Mouse (Mus musculus) neural tube, embryonic 13.5 days (tissue): ENCODE results near the gene Mgrn1. TPM values are rescaled to one million over a fixed set of nuclear protein-coding genes. Genes with fewer than 3 reads are reported as not detected.
A peak's percentile ranks its signal among the peaks of the same experiment; 100 is the strongest.

Experiments
- ATAC-seq: fragments of 200-750 bp; cut with Nextera tagmentation; 2 replicates; pipeline ENCODE4 v1.8.0; 2017; ENCODE audit warnings: low read depth, mild to moderate bottlenecking, moderate TSS enrichment, moderate library complexity
- H3K27ac ChIP-seq: fragments of 300-500 bp; sonication (generic); replicated peaks from 2 replicates; pipeline ENCODE4 v1.5.1; 2015; ENCODE audit warnings: moderate library complexity, mild to moderate bottlenecking, inconsistent platforms
- H3K27me3 ChIP-seq: fragments of 300-500 bp; sonication (generic); 2 replicates; pipeline ENCODE4 v1.6.1; 2015; ENCODE audit warnings: mild to moderate bottlenecking, inconsistent platforms
- H3K36me3 ChIP-seq: fragments of 300-500 bp; sonication (generic); 2 replicates; pipeline ENCODE4 v1.6.1; 2015; ENCODE audit warnings: mild to moderate bottlenecking, inconsistent platforms
- H3K4me1 ChIP-seq: fragments of 300-500 bp; sonication (generic); replicated peaks from 2 replicates; pipeline ENCODE4 v1.6.1; 2015; ENCODE audit warnings: inconsistent platforms
- H3K4me2 ChIP-seq: fragments of 300-500 bp; sonication (generic); 2 replicates; pipeline ENCODE4 v1.6.1; 2015; ENCODE audit warnings: inconsistent platforms, mild to moderate bottlenecking, moderate library complexity
- H3K4me3 ChIP-seq: fragments of 300-500 bp; sonication (generic); 2 replicates; pipeline ENCODE4 v1.5.1; 2015; ENCODE audit warnings: mild to moderate bottlenecking, inconsistent platforms
- H3K9ac ChIP-seq: fragments of 300-500 bp; sonication (generic); 2 replicates; pipeline ENCODE4 v1.6.1; 2015; ENCODE audit warnings: moderate library complexity, mild to moderate bottlenecking, inconsistent platforms
- H3K9me3 ChIP-seq: fragments of 300-500 bp; sonication (generic); 2 replicates; pipeline ENCODE4 v1.6.1; 2016; ENCODE audit warnings: inconsistent platforms
- WGBS: fragments of 180-500 bp; shearing (Covaris S2); methylation state at CpG from one replicate; pipeline ENCODE4 v1.1.7; 2015; 5-methylcytosine and 5-hydroxymethylcytosine counted together
- polyA plus RNA-seq: library from polyadenylated mRNA; unstranded; fragments of >200 nt; fragmentation: Nextera tagmentation; extraction: Ambion mirVana; gene quantifications from 2 replicates; pipeline ENCODE4 v1.2.1, GENCODE M21; 2015

The Mgrn1 gene
- polyA plus RNA-seq, 1 experiment from 2014 or later: 105 TPM

DNA sequence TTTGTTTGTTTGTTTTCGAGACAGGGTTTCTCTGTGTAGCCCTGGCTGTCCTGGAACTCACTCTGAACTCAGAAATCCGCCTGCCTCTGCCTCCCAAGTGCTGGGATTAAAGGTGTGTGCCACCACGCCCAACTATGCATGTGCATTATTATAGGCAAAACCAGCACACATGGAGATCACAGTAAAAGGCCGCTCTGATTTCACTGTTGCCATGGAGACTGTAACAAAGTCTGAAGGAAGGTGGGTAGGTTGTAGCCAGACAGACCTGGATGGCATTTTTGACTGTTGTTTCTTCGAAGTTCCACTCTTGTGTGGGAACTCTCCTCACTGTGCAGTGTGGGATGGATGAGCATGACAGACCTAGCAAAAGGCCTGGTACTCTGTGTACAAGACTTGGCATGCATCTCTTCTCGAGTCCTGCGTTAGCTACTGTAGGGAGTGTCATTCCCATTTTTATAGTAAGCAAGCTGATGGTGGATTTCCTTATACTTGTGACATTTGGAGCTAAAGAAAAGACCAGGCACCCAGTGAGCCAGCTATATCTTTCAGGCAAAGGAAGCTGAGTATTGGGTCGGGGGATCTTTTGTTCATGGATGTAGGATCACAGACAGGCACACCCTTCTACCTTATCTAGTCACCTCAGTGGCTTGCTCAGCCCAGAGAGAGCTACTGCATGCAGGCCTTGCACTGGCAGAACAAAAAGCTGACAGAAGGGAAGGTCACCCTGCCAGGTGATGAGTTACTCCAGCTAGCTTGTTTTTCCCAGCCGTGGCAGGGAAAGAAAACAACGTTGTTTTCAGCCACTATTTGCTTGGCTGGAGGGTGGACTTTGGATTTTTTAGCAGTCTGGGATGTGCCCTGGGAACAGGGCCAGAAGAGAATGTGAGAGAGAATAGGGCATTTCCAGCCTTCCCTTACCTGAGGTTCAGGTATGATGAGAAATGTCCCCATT lies 4.4 kb upstream of the Mgrn1 start:
- peak overlapping the region; percentile 96 for H3K27ac ChIP-seq
- peaks cover under 1% of the 10 kb centered on the region; the same call in 1 of the 2 replicates for H3K36me3 ChIP-seq
- 78% methylated on average over 10 of the region's 10 CpGs for WGBS
- ATAC-seq: no peak
- peak overlapping the region; percentile 91 for H3K4me2 ChIP-seq
- H3K27me3 ChIP-seq: no peaks in the 10 kb centered on the region
- H3K9ac ChIP-seq: peak overlapping the region; percentile 95
- H3K4me3 ChIP-seq: peak overlapping the region; percentile 80
- H3K9me3 ChIP-seq: no peaks in the 10 kb centered on the region
- H3K4me1 ChIP-seq: peaks cover 45% of the 10 kb centered on the region

DNA sequence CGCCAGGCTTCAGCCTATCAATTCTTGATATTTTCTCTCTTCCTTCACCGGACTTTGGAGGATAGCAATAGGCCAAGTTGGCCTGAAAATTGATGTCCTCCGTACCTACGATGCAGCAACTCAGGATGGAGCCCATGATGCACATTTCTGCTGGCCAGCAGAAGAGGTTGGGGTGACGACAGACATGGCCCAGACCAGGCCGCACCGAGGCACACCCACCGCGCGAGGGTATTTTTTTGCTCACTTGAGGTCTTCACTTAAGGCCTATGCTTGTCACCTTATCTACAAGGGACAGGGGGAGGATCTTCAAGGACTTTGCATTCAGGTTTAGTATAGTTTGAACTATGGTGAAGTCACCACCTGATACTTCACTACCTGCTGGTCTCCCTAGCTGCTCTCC lies 1.1 kb upstream of the Mgrn1 start:
- Histone ChIP-seq H3K36me3 (no peaks in the 10 kb centered on the region), H3K4me2 (peak overlapping the region; percentile 79), H3K4me3 (peak overlapping the region; percentile 94), H3K27ac (peak overlapping the region; percentile 91), H3K4me1 (peaks cover 55% of the 10 kb centered on the region), H3K9ac (no peak overlapping the region), H3K27me3 (no peaks in the 10 kb centered on the region), H3K9me3 (no peaks in the 10 kb centered on the region)
- no peak for ATAC-seq
- WGBS: 92% methylated on average over 10 of the region's 10 CpGs

DNA sequence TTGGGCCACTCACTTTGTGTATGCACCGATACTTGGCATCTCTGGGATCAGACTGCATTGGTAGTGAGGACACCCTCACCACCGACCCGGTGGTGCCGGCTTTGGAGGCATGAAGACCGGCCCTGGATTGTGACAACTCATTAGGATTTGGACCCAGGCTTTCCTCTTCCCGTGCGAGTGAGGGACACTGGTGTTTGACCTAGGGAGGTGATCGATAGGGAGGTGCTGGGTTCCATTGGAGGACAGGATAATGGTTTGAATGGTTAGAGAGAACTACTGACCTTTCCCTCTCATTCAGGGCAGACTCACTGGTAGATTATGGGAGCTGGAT lies 606 bp downstream of the Mgrn1 start:
- peak overlapping the region; percentile 94 for H3K9ac ChIP-seq
- no peaks in the 10 kb centered on the region for H3K36me3 ChIP-seq
- peak overlapping the region; percentile 91 for H3K27ac ChIP-seq
- ATAC-seq: peak; percentile 26
- H3K4me2 ChIP-seq: peak overlapping the region; percentile 79
- peak overlapping the region; percentile 94 for H3K4me3 ChIP-seq
- no peaks in the 10 kb centered on the region for H3K9me3 ChIP-seq
- H3K4me1 ChIP-seq: peaks cover 52% of the 10 kb centered on the region
- WGBS: 0% methylated on average over 8 of the region's 8 CpGs
- H3K27me3 ChIP-seq: no peaks in the 10 kb centered on the region

DNA sequence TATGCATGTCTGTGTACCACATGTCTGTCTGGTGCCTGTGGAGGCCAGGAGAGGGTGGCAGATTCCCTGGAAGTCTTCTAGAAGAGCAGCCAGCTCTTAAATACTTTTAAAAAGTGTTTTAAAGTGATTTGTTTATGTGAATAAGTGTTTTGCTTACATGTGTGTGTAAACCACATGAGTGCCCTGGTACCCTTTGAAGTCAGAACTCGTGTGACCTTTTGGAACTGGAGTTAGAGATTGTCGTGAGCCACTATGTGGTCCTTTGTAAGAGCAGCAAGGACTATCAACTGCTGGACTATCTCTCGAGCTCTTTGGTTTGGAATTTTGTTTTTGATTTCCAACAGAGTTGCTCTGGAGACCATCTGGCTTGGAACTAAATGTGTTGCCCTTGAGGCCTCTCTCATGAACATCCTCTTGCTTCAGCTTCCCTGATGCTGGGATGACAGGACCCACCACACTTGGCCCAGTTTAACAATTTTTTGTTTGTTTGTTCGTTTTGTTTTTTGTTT lies 4.2 kb downstream of the Mgrn1 start:
- H3K4me2 ChIP-seq: no peak overlapping the region
- WGBS: 58% methylated on average over 4 of the region's 4 CpGs
- no peak for ATAC-seq

DNA sequence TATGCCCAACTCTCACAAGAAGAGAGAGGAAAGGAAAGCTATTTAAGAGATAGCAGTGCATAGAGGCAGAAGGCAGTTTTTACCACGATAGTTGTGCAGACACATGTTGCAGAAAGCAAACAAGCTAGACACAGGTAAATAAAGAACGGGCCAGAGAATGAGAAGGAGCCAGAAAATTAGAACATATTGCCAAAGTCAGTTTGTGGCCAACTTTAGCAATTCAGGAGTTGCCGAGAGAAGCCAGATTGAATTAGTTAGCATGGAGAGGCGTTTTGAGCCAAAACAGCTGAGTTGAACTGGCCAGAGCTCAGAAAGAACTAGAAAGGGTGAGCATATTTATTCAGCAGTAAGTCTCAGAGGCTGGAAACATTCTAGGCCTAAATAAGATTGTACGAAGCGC lies 6.1 kb downstream of the Mgrn1 start:
- WGBS: 90% methylated on average over 6 of the region's 6 CpGs
- no peaks in the 10 kb centered on the region for H3K9me3 ChIP-seq
- no peak overlapping the region for H3K4me3 ChIP-seq
- H3K27ac ChIP-seq: no peak overlapping the region
- H3K4me1 ChIP-seq: peaks cover 42% of the 10 kb centered on the region
- H3K9ac ChIP-seq: no peak overlapping the region
- no peaks in the 10 kb centered on the region; the same call in 1 of the 2 replicates for H3K36me3 ChIP-seq
- no peak for ATAC-seq
- no peak overlapping the region for H3K4me2 ChIP-seq
- no peaks in the 10 kb centered on the region for H3K27me3 ChIP-seq

More for the DNA sequence above, 4.2 kb downstream of the Mgrn1 start:
- Histone ChIP-seq H3K9me3 (no peaks in the 10 kb centered on the region), H3K4me1 (peaks cover 41% of the 10 kb centered on the region), H3K27me3 (no peaks in the 10 kb centered on the region), H3K9ac (no peak overlapping the region), H3K27ac (no peak overlapping the region), H3K4me3 (no peak overlapping the region), H3K36me3 (no peaks in the 10 kb centered on the region)

DNA sequence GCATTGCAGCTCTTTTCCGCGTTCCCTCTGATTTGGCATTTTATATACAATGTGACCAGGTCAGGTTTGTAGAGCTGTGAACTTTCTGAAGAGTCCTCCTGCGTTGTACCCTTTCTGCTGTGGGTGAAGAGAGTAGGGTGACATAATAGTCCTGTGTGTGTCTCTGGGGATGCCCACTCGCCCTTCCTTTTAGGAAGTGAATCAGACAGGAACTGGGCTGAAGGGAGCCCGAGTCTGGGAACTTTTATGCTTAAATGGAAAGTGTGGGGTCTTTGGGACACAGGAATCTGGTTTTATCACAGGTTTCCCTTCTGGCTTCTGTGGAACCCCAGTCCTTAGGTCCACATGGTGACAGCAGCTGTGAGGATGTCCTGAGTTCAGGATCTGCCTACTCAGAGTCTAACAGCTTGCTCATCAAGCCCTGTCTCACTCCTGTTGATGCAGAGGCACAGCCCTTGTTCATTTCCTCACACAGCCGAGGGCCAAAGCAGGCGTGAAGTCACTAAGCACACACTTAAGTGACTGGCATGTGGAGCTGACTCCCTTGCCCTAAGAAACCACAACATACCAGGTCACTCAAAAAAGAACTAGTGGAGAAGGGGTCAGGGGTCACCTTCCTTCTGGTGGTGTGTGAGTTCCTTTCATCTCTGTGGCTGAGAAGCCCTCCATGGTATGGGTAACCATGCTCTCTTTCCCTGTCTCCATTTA lies 8.3 kb downstream of the Mgrn1 start:
- Histone ChIP-seq H3K9ac (no peak overlapping the region), H3K4me1 (peaks cover 22% of the 10 kb centered on the region), H3K9me3 (no peaks in the 10 kb centered on the region), H3K27me3 (no peaks in the 10 kb centered on the region), H3K36me3 (no peaks in the 10 kb centered on the region; the same call in 1 of the 2 replicates), H3K27ac (no peak overlapping the region), H3K4me3 (no peak overlapping the region), H3K4me2 (no peak overlapping the region)
- ATAC-seq: no peak
- WGBS: 81% methylated on average over 7 of the region's 7 CpGs

DNA sequence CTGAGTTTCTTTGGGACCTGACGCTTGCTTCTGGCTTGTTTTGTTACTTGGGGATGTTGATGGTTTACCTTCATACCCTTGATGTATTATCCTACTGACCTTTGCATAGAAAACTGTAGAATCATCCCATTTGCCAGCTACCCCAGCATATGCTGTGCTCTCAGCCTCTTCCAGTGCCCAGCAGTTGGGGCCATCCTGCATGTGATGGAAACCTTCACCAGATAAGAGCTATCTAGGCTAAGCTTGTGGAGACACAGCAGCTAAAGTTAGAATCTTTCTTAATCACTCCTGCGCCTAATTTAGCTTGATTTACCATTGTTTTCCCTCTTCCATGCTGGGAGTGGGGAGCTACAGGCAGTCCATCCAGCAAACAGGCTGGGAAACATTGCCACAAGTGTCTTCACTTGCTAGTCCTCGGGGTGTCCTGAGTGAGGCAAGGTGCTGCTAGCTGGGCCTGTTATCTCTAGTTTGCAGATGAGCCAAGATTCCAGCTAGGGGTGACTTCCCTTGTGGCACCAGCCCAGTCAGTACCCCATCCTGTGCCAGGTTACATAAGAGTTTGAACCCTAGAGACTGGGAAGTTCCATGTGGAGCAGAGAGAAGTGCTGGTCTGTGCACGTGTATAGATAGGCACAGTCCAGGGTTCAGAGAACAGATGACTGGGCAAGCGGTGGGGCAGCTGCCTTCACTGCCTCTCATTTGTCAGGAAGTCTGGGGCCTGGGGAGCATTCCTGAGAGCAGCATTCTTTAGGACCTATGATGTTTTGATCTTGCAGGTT lies 10.4 kb downstream of the Mgrn1 start:
- no peak overlapping the region for H3K4me3 ChIP-seq
- no peaks in the 10 kb centered on the region for H3K27me3 ChIP-seq
- no peak for ATAC-seq
- peaks cover 18% of the 10 kb centered on the region for H3K4me1 ChIP-seq
- 66% methylated on average over 5 of the region's 5 CpGs for WGBS
- H3K36me3 ChIP-seq: no peaks in the 10 kb centered on the region; the same call in 1 of the 2 replicates
- H3K9me3 ChIP-seq: no peaks in the 10 kb centered on the region
- no peak overlapping the region for H3K9ac ChIP-seq
- H3K4me2 ChIP-seq: no peak overlapping the region
- no peak overlapping the region for H3K27ac ChIP-seq

DNA sequence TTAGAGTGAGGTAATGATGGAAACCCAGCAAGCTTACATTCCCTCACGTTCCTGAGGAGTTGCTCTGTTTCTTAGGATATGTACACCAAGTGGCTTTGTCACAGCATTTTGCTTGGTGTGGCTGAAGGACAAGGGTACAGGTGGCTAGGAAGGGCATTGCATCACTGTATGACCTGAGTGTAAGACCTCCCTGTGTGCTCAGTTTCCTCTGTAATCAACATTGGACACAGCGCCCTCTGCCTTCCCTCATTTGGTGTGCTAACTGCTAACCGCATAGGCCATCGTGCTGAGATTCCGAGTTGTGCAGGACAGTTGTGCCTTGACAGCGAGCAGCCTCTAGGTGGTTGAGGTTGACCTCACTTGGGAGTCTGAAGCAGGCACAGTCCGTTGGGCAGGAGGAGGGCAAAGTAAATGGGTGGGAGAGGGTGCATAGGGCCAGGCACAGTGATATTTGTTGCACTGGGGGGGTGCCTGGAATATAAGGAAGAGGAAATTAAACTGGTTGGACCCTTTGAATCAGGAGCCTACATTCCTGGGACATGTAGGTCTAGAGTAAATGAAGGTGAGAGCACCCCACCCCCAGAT lies 11.2 kb downstream of the Mgrn1 start:
- 59% methylated on average over 7 of the region's 7 CpGs for WGBS
- Histone ChIP-seq H3K36me3 (no peaks in the 10 kb centered on the region; the same call in 1 of the 2 replicates), H3K4me3 (no peak overlapping the region), H3K4me2 (no peak overlapping the region), H3K9me3 (no peaks in the 10 kb centered on the region), H3K27ac (no peak overlapping the region), H3K4me1 (peaks cover 23% of the 10 kb centered on the region), H3K27me3 (no peaks in the 10 kb centered on the region), H3K9ac (no peak overlapping the region)
- no peak for ATAC-seq

DNA sequence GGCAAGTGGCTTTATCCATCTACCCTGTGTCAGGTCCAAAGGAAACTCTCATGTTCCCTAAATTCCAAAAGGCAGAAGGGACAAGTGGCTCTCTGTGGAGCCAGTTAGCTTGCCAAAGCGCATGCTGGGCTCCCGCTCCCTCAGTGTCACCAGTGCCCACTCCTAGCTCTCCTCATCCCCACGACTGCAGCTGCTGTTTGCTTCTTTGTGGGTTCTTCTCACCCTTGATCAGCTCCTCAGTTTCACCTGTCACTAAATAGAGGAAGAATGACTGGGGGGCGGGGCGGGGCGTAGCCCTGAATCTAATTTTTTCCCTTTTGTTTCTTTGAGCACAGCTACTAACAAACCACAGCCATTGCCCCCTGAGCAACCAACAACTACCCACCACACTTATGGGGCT lies 12.8 kb downstream of the Mgrn1 start:
- no peaks in the 10 kb centered on the region; the same call in 1 of the 2 replicates for H3K36me3 ChIP-seq
- no peak overlapping the region for H3K4me3 ChIP-seq
- no peaks in the 10 kb centered on the region for H3K9me3 ChIP-seq
- no peak for ATAC-seq
- WGBS: 81% methylated on average over 6 of the region's 6 CpGs
- H3K27ac ChIP-seq: no peak overlapping the region
- H3K4me2 ChIP-seq: no peak overlapping the region
- no peak overlapping the region for H3K9ac ChIP-seq
- no peaks in the 10 kb centered on the region for H3K27me3 ChIP-seq
- peaks cover 23% of the 10 kb centered on the region for H3K4me1 ChIP-seq

DNA sequence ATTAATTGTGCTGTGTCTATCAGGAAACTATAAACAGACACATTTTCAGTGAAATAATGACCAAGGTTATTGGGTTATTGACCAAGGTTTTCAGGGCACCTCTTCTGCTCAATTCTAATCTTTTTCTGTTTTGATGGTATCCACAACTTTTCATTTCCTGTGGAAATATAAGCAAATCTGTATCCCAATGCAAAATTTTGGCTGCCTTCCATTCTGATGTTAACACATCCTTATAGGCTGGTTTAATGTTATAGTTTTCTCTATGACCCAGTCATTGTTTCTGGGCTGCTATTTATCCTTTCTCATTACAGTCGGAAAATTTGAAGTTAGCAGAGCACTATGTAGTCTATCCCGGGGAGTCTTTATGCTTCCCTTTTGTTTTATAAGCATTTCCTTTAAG lies 13.7 kb downstream of the Mgrn1 start:
- H3K36me3 ChIP-seq: no peaks in the 10 kb centered on the region; the same call in 1 of the 2 replicates
- no peak overlapping the region for H3K9ac ChIP-seq
- H3K27ac ChIP-seq: no peak overlapping the region
- WGBS: 90% methylated on average over 2 of the region's 2 CpGs
- H3K27me3 ChIP-seq: no peaks in the 10 kb centered on the region
- H3K9me3 ChIP-seq: no peaks in the 10 kb centered on the region
- ATAC-seq: no peak
- H3K4me3 ChIP-seq: no peak overlapping the region
- H3K4me1 ChIP-seq: peaks cover 27% of the 10 kb centered on the region
- no peak overlapping the region for H3K4me2 ChIP-seq

DNA sequence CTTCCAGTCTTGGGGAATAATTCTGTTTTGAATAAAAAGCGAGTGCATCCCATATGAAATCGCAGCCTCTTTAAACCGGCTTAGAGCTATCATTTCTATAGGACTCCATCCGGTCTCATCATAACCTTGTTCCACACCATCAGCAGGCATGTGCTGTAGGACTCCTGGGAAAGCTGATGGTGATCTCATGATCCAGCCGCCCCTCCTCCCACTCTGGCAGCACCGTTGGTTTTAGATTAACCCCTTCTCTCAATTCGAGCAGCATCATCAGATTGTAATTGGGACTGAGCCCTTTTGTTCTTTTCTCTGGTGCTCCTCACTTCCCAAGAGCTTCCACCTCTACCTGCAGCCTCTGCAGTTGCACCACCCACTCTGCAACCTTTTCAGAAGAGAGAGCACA lies 15.1 kb downstream of the Mgrn1 start:
- H3K9ac ChIP-seq: no peak overlapping the region
- no peaks in the 10 kb centered on the region for H3K27me3 ChIP-seq
- ATAC-seq: no peak
- H3K9me3 ChIP-seq: no peaks in the 10 kb centered on the region
- WGBS: 62% methylated on average over 7 of the region's 7 CpGs
- H3K4me1 ChIP-seq: peaks cover 30% of the 10 kb centered on the region
- H3K27ac ChIP-seq: peak overlapping the region; percentile 50; the same call in 1 of the 2 replicates
- no peak overlapping the region for H3K4me3 ChIP-seq
- no peak overlapping the region for H3K4me2 ChIP-seq
- no peaks in the 10 kb centered on the region; the same call in 1 of the 2 replicates for H3K36me3 ChIP-seq
